In genomic region chr11:103003210-103003609, GRCm38 (mm10) we compare ENCODE assay signal across 8 mouse cellular contexts. TPM values are rescaled to one million over a fixed set of nuclear protein-coding genes. Genes with fewer than 3 reads are reported as not detected.
DNase-seq lines count a peak whose midpoint lies in the region; ATAC-seq lines count a peak whose summit lies in the region.

No protein-coding gene starts in this region.

- WGBS in hindbrain, embryonic 16.5 days, result 31% methylated on average over 5 of the region's 5 CpGs
- 65% methylated on average over 5 of the region's 5 CpGs for WGBS in liver, embryonic 11.5 days

- ATAC-seq in hindbrain, embryonic 16.5 days, result peak; percentile 28; the same call in 1 of the 2 replicates
- no peak for ATAC-seq in megakaryocyte progenitor cell, adult 5-6 weeks (replicated peaks; ENCODE audit: poor library complexity)
- ATAC-seq in liver, embryonic 11.5 days (replicated peaks; ENCODE audit: low FRiP score), result no peak

- H3K4me3 ChIP-seq in hindbrain, embryonic 16.5 days (ENCODE audit: low read length), result no peak overlapping the region
- no peak overlapping the region for H3K4me3 ChIP-seq in liver, embryonic 11.5 days (ENCODE audit: low read depth, low read length)

- peaks cover 9% of the 10 kb centered on the region for H3K36me3 ChIP-seq in hindbrain, embryonic 16.5 days (ENCODE audit: control insufficient read depth, insufficient read depth, low read length)
- H3K36me3 ChIP-seq in liver, embryonic 11.5 days (ENCODE audit: control insufficient read depth, insufficient read depth, low read length), result peaks cover 13% of the 10 kb centered on the region

- H3K9me3 ChIP-seq in hindbrain, embryonic 16.5 days (ENCODE audit: control insufficient read depth, low read length), result no peaks in the 10 kb centered on the region
- H3K9me3 ChIP-seq in liver, embryonic 11.5 days (ENCODE audit: control insufficient read depth, low read length), result no peaks in the 10 kb centered on the region

- no peak overlapping the region for H3K4me2 ChIP-seq in hindbrain, embryonic 16.5 days (ENCODE audit: low read length)
- H3K4me2 ChIP-seq in liver, embryonic 11.5 days, result no peak overlapping the region

- peak overlapping the region; percentile 54 for H3K27ac ChIP-seq in hindbrain, embryonic 16.5 days (ENCODE audit: low read depth, low read length)
- no peak overlapping the region for H3K27ac ChIP-seq in liver, embryonic 11.5 days (ENCODE audit: low read depth, low read length)

- peaks cover 7% of the 10 kb centered on the region for H3K4me1 ChIP-seq in hindbrain, embryonic 16.5 days (ENCODE audit: control insufficient read depth, insufficient read depth, low read depth, low read length)
- H3K4me1 ChIP-seq in liver, embryonic 11.5 days (replicated peaks; ENCODE audit: control insufficient read depth, insufficient read depth, low read length), result peaks cover 30% of the 10 kb centered on the region

- peak; percentile 77 for DNase-seq in ovary, adult 18-20 months (ENCODE audit: low spot score)
- no peak for DNase-seq in ovary, postnatal 10 days (ENCODE audit: low spot score)
- DNase-seq in frontal cortex, postnatal 25 days (ENCODE audit: low spot score in 2 of 2), result peak; percentile 35 to 64
- DNase-seq in left cerebral cortex, adult 8-10 months (ENCODE audit: low spot score in 2 of 2), result peak; percentile 39 to 91
- peak; percentile 36 for DNase-seq in ovary, postnatal 14 days (ENCODE audit: low spot score)
- DNase-seq in liver, embryonic 11.5 days (ENCODE audit: low spot score), result no peak

- H3K27me3 ChIP-seq in hindbrain, embryonic 16.5 days (replicated peaks; ENCODE audit: control insufficient read depth, insufficient read depth, low read length), result no peaks in the 10 kb centered on the region
- H3K27me3 ChIP-seq in liver, embryonic 11.5 days (replicated peaks; ENCODE audit: control insufficient read depth, insufficient read depth, low read length), result no peaks in the 10 kb centered on the region

- H3K9ac ChIP-seq in hindbrain, embryonic 16.5 days (ENCODE audit: low read depth, low read length), result no peak overlapping the region
- H3K9ac ChIP-seq in liver, embryonic 11.5 days (ENCODE audit: low read depth, low read length), result no peak overlapping the region

RNA-seq across cellular contexts. Expression of gene Nmt1, which starts 24.8 kb away (rescaled TPM):
- 28.8 and 30.4 TPM in 2 replicates for polyA plus RNA-seq in hindbrain, embryonic 16.5 days (2015; fragmentation: Nextera tagmentation; extraction: Ambion mirVana)
- total RNA-seq in left cerebral cortex, adult 8-10 months (2022), result 100 to 1,000 TPM; 124 to 149 (median 129) TPM
- total RNA-seq in megakaryocyte progenitor cell, adult 5-6 weeks (2015), result 38.8 and 39.5 TPM in 2 replicates
- 44.8 and 45.1 TPM in 2 replicates for total RNA-seq in megakaryocyte progenitor cell, adult 5-6 weeks (2017)
- polyA plus RNA-seq in liver, embryonic 11.5 days (2014; fragmentation: Nextera tagmentation; extraction: Ambion mirVana), result 67.8 and 74.6 TPM in 2 replicates

RNA-seq across cellular contexts. Expression of gene Dcakd, which starts 24.9 kb away (rescaled TPM):
- 132 and 192 TPM in 2 replicates for polyA plus RNA-seq in hindbrain, embryonic 16.5 days (2015; fragmentation: Nextera tagmentation; extraction: Ambion mirVana)
- total RNA-seq in left cerebral cortex, adult 8-10 months (2022), result 10 to 100 TPM; 36.7 to 45.3 (median 40.8) TPM
- 27.7 and 27.9 TPM in 2 replicates for total RNA-seq in megakaryocyte progenitor cell, adult 5-6 weeks (2015)
- 17.5 and 24.2 TPM in 2 replicates for total RNA-seq in megakaryocyte progenitor cell, adult 5-6 weeks (2017)
- polyA plus RNA-seq in liver, embryonic 11.5 days (2014; fragmentation: Nextera tagmentation; extraction: Ambion mirVana), result 109 and 114 TPM in 2 replicates

RNA-seq across cellular contexts. Expression of gene C1ql1, which starts 56.7 kb away (rescaled TPM):
- polyA plus RNA-seq in hindbrain, embryonic 16.5 days (2015; fragmentation: Nextera tagmentation; extraction: Ambion mirVana), result 9.0 and 9.9 TPM in 2 replicates
- 10 to 100 TPM; 12.9 to 18.8 (median 15.5) TPM for total RNA-seq in left cerebral cortex, adult 8-10 months (2022)
- total RNA-seq in megakaryocyte progenitor cell, adult 5-6 weeks (2015), result not detected in 2 replicates
- not detected in 2 replicates for total RNA-seq in megakaryocyte progenitor cell, adult 5-6 weeks (2017)
- polyA plus RNA-seq in liver, embryonic 11.5 days (2014; fragmentation: Nextera tagmentation; extraction: Ambion mirVana), result 0.78 and 1.1 TPM in 2 replicates

Comparison
In these comparisons a context has a peak if more than half of its experiments do, and no peak if none do; other contexts are left out.
1. DNase-seq: peak in ovary, adult 18-20 months (single experiment), frontal cortex, postnatal 25 days (2 of 2), left cerebral cortex, adult 8-10 months (2 of 2) and ovary, postnatal 14 days (single experiment); none in ovary, postnatal 10 days (single experiment) and liver, embryonic 11.5 days (single experiment).
2. RNA of gene C1ql1, which starts 56.7 kb away (total RNA-seq): 12.9 to 18.8 TPM in left cerebral cortex, adult 8-10 months; not detected in megakaryocyte progenitor cell, adult 5-6 weeks; every median in the first group is over 10 times any median in the second.